In the genomic region with DNA sequence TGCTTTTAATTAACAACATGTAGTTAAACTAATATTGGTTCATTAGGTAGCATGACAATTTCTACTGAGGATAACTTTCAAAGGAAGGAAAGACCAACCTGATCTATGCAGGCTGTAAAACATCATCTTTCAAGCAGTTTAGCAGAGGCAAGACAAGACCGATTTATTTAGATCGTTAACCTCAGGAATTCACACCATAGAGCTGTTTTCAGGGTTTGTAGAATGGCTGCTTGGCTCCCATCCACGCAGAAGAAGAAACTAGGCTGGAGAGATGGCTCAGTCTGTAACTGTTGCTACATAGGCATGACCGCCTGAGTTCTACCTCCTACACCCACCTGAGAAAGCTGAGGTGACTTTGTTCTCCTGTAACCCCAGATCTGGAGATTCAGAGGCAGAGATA, we compare ENCODE assay signal across 11 mouse cellular contexts.
"Had no signal": no experiment of that assay in that cellular context is flagged by ENCODE, and none has a peak within 500 bp of the region (broad histone marks: within the 10 kb centered on the region; RNA-seq: fewer than 3 reads in every experiment).

No protein-coding gene starts in this region.

- H3K27me3 ChIP-seq: liver, embryonic 15.5 days; midbrain, embryonic 13.5 days had no signal

- DNase-seq: lung, adult 2 months; lung, postnatal 36 days; thymus, postnatal 4 days had no signal

- H3K4me3 ChIP-seq: limb, embryonic 10.5 days; liver, embryonic 15.5 days; midbrain, embryonic 13.5 days had no signal

- H3K9me3 ChIP-seq: limb, embryonic 10.5 days; liver, embryonic 15.5 days; midbrain, embryonic 13.5 days had no signal

- H3K9ac ChIP-seq: liver, embryonic 15.5 days; midbrain, embryonic 13.5 days had no signal

- ATAC-seq: inflammation-experienced regulatory T-cells, adult 6 months; intestine, postnatal 0 days; lung, postnatal 0 days; midbrain, embryonic 13.5 days had no signal

- H3K27ac ChIP-seq: limb, embryonic 10.5 days; liver, embryonic 15.5 days; midbrain, embryonic 13.5 days; stomach, postnatal 0 days had no signal

- H3K4me2 ChIP-seq: liver, embryonic 11.5 days; liver, embryonic 15.5 days; midbrain, embryonic 13.5 days had no signal

- H3K4me1 ChIP-seq: liver, embryonic 15.5 days; midbrain, embryonic 13.5 days had no signal

- H3K36me3 ChIP-seq: limb, embryonic 10.5 days; liver, embryonic 15.5 days; midbrain, embryonic 13.5 days had no signal
